Mouse (Mus musculus) inflammation-experienced regulatory T-cells (primary cell): ENCODE data around the gene Olfr203. TPM values are rescaled to one million over a fixed set of nuclear protein-coding genes. Genes with fewer than 3 reads are reported as not detected.

ENCODE experiments used
- polyA plus RNA-seq, 2 experiments: library from polyadenylated mRNA; unstranded; fragments of 100-300 nt; shearing (Covaris generic); gene quantifications; one replicate each; pipeline ENCODE4 v1.2.1; 2017

Olfr203 gene
- not detected for polyA plus RNA-seq

DNA sequence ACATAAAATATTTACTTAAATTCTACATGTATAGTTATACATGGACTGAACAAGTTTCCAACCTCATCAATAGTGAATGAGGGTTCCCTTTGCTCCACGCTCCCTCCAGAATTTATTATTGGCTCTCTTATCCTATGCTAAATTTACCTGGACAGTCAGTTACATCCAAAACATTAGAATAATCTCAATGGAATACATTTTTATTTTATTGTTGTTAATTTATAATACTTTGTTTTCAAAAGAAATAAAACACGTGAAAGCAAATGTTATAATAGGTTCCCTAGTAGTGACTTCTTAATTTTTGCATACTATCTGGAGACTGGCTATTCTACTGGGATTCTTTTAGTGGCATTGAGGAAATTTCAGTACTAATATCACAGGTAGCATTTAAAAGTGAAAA lies at the start of gene Olfr203:
Gene Olfr203 (plus strand): TSS at position 301 of the 400 bp plus-strand sequence.

DNA sequence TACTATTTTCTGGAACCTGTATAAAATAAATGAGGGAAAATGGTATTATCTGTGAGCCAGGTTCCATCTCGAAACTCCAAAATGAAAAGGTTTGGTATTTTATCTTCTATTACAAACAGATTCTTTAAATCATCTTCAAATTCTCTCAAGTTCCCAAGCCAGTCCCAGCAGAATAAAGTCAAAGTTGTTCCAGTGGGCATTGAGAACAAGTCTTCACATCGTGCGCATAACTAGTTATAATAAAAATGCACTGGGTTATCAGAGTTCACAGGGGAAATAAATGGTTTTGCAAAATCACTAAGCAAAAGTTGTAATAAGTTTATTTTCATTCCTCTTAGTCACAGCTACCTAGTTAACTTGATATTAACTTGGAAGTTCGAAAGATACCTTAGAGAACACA lies 26.1 kb upstream of the Olfr203 start, which contains the start of gene Olfr201:
Gene Olfr201 (minus strand): TSS at position 101 of the 400 bp plus-strand sequence.

DNA sequence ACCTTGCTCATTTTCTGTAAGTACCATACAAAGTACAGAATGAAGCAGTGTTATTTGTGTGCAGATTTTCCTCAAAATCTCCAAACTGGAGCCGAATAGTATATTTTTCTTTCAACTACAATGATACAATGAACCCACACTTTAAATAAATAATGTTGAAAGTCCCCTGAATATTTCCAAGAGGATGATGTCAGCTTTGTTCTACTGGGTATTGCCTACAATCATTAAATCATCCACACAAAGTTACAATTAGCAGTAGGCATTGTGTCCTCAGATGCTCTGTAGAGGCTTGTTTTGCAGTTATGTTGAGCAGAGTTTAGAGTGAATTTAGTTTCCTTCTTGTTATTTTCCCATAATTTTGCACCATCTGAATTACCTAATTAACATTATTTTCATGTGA lies 12.0 kb upstream of the Olfr203 start, which contains the start of gene Olfr202:
Gene Olfr202 (minus strand): TSS at position 101 of the 400 bp plus-strand sequence.

DNA sequence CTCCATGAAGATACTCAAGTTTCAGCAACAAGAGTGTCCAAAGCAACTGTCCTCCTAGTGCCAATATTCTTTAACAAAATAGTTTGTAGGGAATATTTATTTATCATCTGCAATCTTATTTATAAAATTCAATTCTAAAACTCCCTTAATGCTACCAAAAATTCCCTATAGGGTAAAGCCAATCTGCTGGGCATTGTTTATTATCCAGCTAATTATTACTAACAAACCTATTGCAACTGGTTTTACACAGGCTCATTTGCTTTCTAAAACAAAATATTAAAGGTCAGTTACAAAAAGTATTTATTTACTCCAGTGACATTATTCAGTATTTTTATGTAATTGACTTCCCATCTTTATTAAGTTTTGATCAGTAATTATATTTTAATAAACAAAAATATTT lies 19.5 kb downstream of the Olfr203 start, which contains the start of gene Olfr204:
Gene Olfr204 (minus strand): TSS at position 101 of the 400 bp plus-strand sequence.

DNA sequence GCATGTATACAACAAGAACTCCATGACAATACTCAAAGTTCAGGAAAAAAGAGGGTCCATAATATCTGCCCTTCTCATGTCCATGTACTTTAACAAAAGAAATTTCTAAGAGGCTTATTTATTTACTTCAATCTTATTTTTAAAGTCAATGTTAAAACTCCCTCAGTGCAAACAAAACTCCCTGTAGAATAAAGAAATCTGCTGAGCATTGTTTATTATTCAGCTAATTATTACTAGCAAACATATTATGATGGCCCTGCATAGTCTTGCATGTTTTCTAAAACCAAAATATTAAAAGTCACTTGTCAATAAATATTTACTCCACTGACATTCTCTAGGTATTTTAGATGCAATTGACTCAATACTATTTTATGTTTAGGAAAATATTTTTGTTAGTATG lies 32.4 kb downstream of the Olfr203 start, which contains the start of gene Olfr205:
Gene Olfr205 (minus strand): TSS at position 101 of the 400 bp plus-strand sequence.

DNA sequence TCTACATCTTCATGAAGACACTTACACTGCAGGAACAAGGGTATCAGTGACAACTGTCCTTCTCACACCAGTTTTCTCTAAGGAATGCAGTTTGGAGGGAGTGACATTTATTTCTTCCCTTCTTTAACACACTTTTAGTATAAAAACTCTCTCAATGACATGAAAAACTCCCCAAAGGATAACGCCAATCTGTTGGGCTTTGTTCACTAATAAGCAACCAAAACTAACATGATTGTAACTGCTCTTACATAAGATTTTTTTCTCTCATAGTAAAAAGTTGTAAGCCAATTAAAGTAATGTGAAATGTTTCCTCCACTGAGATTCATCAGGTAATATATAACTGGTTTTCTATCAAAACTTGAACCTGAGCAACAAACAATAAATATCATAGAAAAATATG lies 50.5 kb downstream of the Olfr203 start, which contains the start of gene Olfr206:
Gene Olfr206 (minus strand): TSS at position 101 of the 400 bp plus-strand sequence.

Other genes with a start within 250 kb of the Olfr203 start
- gene Olfr190, start 220.9 kb upstream of the Olfr203 start, polyA plus RNA-seq, result under 1 TPM; 0.05 to 0.07 TPM
- under 1 TPM in 1 of 2 experiments, not detected in 1; 0.20 TPM for gene Olfr191, start 209.1 kb upstream of the Olfr203 start, polyA plus RNA-seq
- not detected for gene Olfr193, start 187.0 kb upstream of the Olfr203 start, polyA plus RNA-seq
- gene Olfr194, start 177.8 kb upstream of the Olfr203 start, polyA plus RNA-seq, result under 1 TPM in 1 of 2 experiments, not detected in 1; 0.18 TPM
- not detected for gene Olfr195, start 151.8 kb upstream of the Olfr203 start, polyA plus RNA-seq
- gene Olfr196, start 128.4 kb upstream of the Olfr203 start, polyA plus RNA-seq, result 1 to 10 TPM in 1 of 2 experiments, under 1 TPM in 1; 0.30 to 2.8 TPM
- gene Olfr198, start 95.3 kb upstream of the Olfr203 start, polyA plus RNA-seq, result not detected
- gene Olfr199, start 79.1 kb upstream of the Olfr203 start, polyA plus RNA-seq, result not detected
- gene Olfr201, start 26.2 kb upstream of the Olfr203 start, polyA plus RNA-seq, result under 1 TPM in 1 of 2 experiments, not detected in 1; 0.18 TPM
- under 1 TPM in 1 of 2 experiments, not detected in 1; 0.84 TPM for gene Olfr202, start 12.1 kb upstream of the Olfr203 start, polyA plus RNA-seq
- gene Olfr204, start 19.4 kb downstream of the Olfr203 start, polyA plus RNA-seq, result under 1 TPM in 1 of 2 experiments, not detected in 1; 0.22 TPM
- not detected for gene Olfr205, start 32.3 kb downstream of the Olfr203 start, polyA plus RNA-seq
- gene Olfr206, start 50.4 kb downstream of the Olfr203 start, polyA plus RNA-seq, result under 1 TPM in 1 of 2 experiments, not detected in 1; 0.59 TPM
- gene Olfr209, start 65.1 kb downstream of the Olfr203 start, polyA plus RNA-seq, result not detected
- gene Gabrr3, start 108.5 kb downstream of the Olfr203 start, polyA plus RNA-seq, result under 1 TPM; 0.07 to 0.29 TPM
- gene Riox2, start 172.9 kb downstream of the Olfr203 start, polyA plus RNA-seq, result 100 to 1,000 TPM in 1 of 2 experiments, 10 to 100 TPM in 1; 83.6 to 104 TPM